Mouse (Mus musculus) hindbrain, embryonic 11.5 days (tissue): ENCODE results near the gene Sirt3. TPM values are rescaled to one million over a fixed set of nuclear protein-coding genes. Genes with fewer than 3 reads are reported as not detected.
A peak's percentile ranks its signal among the peaks of the same experiment; 100 is the strongest.

ENCODE experiments used
- ATAC-seq: fragments of 200-750 bp; cut with Nextera tagmentation; 2 replicates; pipeline ENCODE4 v1.8.0; 2017; ENCODE audit warnings: mild to moderate bottlenecking, moderate TSS enrichment, moderate library complexity; ENCODE audit not compliant: low FRiP score
- DNase-seq: peaks from one replicate; pipeline ENCODE4 v3.0.0-alpha.2; 2015; ENCODE audit warnings: low spot score
- H3K27ac ChIP-seq: fragments of 300-500 bp; sonication (generic); 2 replicates; pipeline ENCODE4 v1.5.1; 2014; ENCODE audit warnings: mild to moderate bottlenecking, low read depth, low read length
- H3K27me3 ChIP-seq: fragments of 300-500 bp; sonication (generic); 2 replicates; pipeline ENCODE4 v1.6.1; 2014; ENCODE audit warnings: mild to moderate bottlenecking, low read length, moderate library complexity, mixed read lengths; ENCODE audit not compliant: control insufficient read depth, insufficient read depth
- H3K36me3 ChIP-seq: fragments of 300-500 bp; sonication (generic); 2 replicates; pipeline ENCODE4 v1.6.1; 2014; ENCODE audit warnings: mild to moderate bottlenecking, low read length, moderate library complexity, mixed read lengths; ENCODE audit not compliant: control insufficient read depth, insufficient read depth
- H3K4me1 ChIP-seq: fragments of 300-500 bp; sonication (generic); replicated peaks from 2 replicates; pipeline ENCODE4 v1.6.1; 2014; ENCODE audit warnings: low read length, mixed read lengths; ENCODE audit not compliant: control insufficient read depth, insufficient read depth
- H3K4me2 ChIP-seq: fragments of 300-500 bp; sonication (generic); replicated peaks from 2 replicates; pipeline ENCODE4 v1.6.1; 2014; ENCODE audit warnings: mild to moderate bottlenecking, low read depth, low read length
- H3K4me3 ChIP-seq: fragments of 300-500 bp; sonication (generic); 2 replicates; pipeline ENCODE4 v1.5.1; 2014; ENCODE audit warnings: low read depth, low read length
- H3K9ac ChIP-seq: fragments of 300-500 bp; sonication (generic); 2 replicates; pipeline ENCODE4 v1.6.1; 2014; ENCODE audit warnings: low read depth, low read length
- H3K9me3 ChIP-seq: fragments of 300-500 bp; sonication (generic); 2 replicates; pipeline ENCODE4 v1.6.1; 2016; ENCODE audit warnings: low read length; ENCODE audit not compliant: control insufficient read depth
- WGBS: fragments of 180-500 bp; shearing (Covaris S2); extraction: QIAGEN DNeasy Blood & Tissue Kit; methylation state at CpG from one replicate; pipeline ENCODE4 v1.1.7; 2014; 5-methylcytosine and 5-hydroxymethylcytosine counted together
- polyA plus RNA-seq: library from polyadenylated mRNA; unstranded; fragments of >200 nt; fragmentation: Nextera tagmentation; extraction: Ambion mirVana; gene quantifications from 2 replicates; pipeline ENCODE4 v1.2.1, GENCODE M21; 2014

The Sirt3 gene
- polyA plus RNA-seq, 1 experiment from 2014 or later: 23.3 TPM

DNA sequence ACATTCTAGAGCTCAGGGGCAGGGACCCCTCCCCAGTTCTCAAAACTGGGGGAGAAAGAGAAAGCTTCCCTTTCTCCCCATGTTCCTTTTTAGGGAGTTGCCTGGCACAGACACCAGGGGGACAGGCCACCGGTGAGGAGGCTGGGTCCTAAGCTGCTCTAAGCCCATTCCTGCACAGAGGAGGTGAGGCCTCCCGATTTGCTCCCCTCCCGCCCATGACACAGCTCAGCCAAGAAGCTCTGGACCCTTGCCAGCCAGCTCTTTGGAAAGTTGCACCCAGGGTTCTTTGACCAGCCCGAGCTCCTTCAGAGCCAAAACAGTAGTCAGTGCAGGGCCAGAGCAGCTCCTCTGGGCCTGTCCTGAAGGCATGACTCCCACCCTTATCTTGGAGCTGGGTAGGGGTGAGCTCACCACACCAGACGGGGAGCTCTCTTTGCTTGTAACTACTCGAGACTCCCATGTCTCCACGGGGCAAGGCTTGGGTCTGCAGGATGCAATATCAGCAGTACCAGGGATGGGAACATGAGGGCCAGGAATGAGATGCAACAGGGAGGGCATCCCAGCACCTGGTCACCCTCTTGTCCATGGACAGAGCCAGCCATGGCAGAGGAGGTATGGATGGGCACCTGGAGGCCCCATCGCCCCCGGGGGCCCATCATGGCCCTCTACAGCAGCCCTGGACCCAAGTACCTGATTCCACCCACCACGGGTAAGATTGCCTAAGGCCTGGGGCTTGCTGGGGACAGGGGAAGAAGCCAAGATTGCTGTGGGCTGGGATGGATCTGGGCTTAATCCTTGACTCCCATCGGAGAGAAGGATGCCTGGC is 34.1 kb downstream of the Sirt3 start, which contains the start of gene Odf3:
Gene Odf3, plus strand, starts transcription at position 51 of the 826 bp plus-strand sequence.
- Histone ChIP-seq H3K9me3 (no peaks in the 10 kb centered on the region), H3K4me3 (no peak within 1 kb of the TSS), H3K27ac (no peak within 1 kb of the TSS), H3K36me3 (no peaks in the 10 kb centered on the region), H3K27me3 (no peaks in the 10 kb centered on the region; the same call in 1 of the 2 replicates), H3K4me1 (no peaks in the 10 kb centered on the region), H3K4me2 (no peak within 1 kb of the TSS), H3K9ac (no peak within 1 kb of the TSS)
- WGBS: 83% methylated on average over 11 of the region's 11 CpGs
- DNase-seq: no peak
- ATAC-seq: no peak

DNA sequence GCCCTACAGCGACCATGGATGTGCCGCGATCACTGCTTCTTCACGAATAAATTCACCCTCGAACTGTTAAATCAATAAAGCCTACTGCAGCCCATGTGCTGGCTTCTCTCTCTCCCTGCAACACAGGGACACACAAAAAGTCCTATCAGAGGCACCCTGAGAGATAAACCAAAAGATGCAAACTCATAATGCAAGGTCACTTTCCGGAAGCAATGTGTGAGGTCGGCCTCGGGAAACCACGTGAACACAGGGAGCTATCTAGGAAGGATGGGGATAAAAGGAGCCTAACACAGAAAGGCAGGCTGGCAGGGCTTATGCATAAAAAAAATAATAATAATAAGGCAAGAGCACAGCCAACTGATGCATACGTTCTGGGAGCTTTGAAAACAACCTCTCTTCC is 35.4 kb downstream of the Sirt3 start:
- H3K9me3 ChIP-seq: no peaks in the 10 kb centered on the region
- H3K27ac ChIP-seq: no peak overlapping the region
- no peaks in the 10 kb centered on the region for H3K4me1 ChIP-seq
- H3K9ac ChIP-seq: no peak overlapping the region
- WGBS: 88% methylated on average over 10 of the region's 10 CpGs
- no peak overlapping the region for H3K4me3 ChIP-seq
- H3K4me2 ChIP-seq: no peak overlapping the region
- no peak for DNase-seq
- no peak for ATAC-seq
- no peaks in the 10 kb centered on the region for H3K36me3 ChIP-seq
- H3K27me3 ChIP-seq: no peaks in the 10 kb centered on the region; the same call in 1 of the 2 replicates

DNA sequence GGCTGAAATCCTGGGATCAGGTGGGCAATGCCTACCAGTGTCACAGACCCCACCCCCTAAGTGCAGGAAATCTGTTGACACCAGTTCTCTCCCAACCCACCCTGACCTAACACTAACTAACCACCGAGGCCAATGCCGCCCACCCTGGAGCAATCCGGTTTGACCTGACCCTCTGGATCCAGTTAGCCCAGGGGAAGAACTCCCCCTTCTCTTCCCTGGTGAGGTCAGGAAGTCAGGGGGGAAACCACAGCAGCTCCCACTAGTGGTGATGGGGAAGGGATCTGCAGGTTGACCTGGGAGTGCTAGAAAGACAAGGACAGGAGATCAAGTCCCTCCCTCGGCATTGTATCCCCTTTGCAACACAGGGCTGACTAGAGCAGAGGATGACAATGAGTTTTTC is 36.4 kb downstream of the Sirt3 start:
- Histone ChIP-seq H3K27ac (no peak overlapping the region), H3K4me2 (no peak overlapping the region), H3K9ac (no peak overlapping the region), H3K4me3 (no peak overlapping the region), H3K9me3 (no peaks in the 10 kb centered on the region), H3K27me3 (no peaks in the 10 kb centered on the region; the same call in 1 of the 2 replicates), H3K4me1 (no peaks in the 10 kb centered on the region), H3K36me3 (no peaks in the 10 kb centered on the region)
- 67% methylated on average over 4 of the region's 4 CpGs for WGBS
- ATAC-seq (no peak), DNase-seq (no peak)

DNA sequence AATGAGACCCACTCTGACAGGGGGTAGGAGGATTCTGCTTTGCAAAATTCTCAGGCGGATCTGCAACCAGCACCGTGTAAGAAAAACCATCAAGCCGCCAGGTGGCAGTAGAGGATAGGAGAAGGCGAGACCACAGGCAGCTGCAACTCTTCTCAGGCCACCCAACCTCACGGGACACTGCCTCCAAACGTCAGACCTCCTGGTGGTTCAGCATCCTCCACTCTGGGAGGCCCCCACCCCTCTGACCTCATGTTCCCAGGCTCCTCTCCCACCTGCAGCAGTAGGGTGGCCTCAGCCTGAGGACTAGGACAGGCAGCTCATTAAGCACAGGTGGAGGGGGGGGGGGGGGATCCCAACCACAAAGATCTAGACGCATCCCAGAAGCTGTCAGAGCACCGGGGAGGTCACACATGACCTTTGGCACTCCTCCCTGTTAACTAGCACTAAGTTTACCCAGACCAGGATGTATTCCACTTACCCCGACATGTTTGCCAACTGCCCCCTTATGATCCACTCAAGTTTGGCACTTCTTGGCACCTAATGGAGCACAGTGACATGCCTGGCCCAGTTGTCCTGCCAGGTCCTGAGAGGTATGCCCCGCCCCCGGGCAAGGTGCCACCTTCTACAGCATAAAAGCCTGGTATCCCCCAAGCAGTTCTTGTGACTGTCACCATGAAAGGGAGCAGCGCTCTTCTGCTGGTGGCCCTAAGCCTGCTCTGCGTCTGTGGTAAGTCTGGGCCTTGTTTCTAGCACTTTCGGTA is 37.0 kb downstream of the Sirt3 start, which contains the start of gene Scgb1c1:
Gene Scgb1c1, plus strand, starts transcription at position 643 of the 761 bp plus-strand sequence.
- H3K9ac ChIP-seq: no peak within 1 kb of the TSS
- no peak within 1 kb of the TSS for H3K27ac ChIP-seq
- WGBS: 34% methylated on average over 14 of the region's 14 CpGs
- H3K4me3 ChIP-seq: no peak within 1 kb of the TSS
- no peaks in the 10 kb centered on the region for H3K9me3 ChIP-seq
- ATAC-seq (peak; percentile 77), DNase-seq (peak; percentile 92)
- no peaks in the 10 kb centered on the region for H3K36me3 ChIP-seq
- H3K27me3 ChIP-seq: no peaks in the 10 kb centered on the region; the same call in 1 of the 2 replicates
- no peaks in the 10 kb centered on the region for H3K4me1 ChIP-seq
- no peak within 1 kb of the TSS for H3K4me2 ChIP-seq

DNA sequence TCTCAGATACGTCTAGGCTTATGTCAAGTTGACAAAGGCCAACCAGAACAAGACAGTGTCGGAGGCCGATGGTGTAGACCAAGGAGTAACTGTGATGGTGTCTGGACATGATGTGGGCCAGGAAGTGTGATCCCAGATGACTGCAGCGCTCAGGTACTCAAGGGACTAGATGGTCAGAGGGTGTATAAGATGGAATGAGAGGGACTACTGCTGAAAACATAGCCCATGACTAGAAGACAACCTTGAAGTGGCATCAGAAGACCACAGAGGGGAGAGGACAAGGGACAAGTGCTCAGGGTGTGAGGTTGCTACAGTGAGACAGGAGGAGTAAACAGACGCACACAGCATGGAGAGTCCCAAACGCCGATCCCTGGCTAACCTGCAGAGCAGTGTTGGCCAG is 38.3 kb downstream of the Sirt3 start:
- H3K4me1 ChIP-seq: no peaks in the 10 kb centered on the region
- no peak overlapping the region for H3K9ac ChIP-seq
- no peaks in the 10 kb centered on the region; the same call in 1 of the 2 replicates for H3K27me3 ChIP-seq
- no peaks in the 10 kb centered on the region for H3K9me3 ChIP-seq
- no peaks in the 10 kb centered on the region for H3K36me3 ChIP-seq
- ATAC-seq (no peak), DNase-seq (no peak)
- no peak overlapping the region for H3K27ac ChIP-seq
- H3K4me3 ChIP-seq: no peak overlapping the region
- no peak overlapping the region for H3K4me2 ChIP-seq
- WGBS: 70% methylated on average over 7 of the region's 7 CpGs

DNA sequence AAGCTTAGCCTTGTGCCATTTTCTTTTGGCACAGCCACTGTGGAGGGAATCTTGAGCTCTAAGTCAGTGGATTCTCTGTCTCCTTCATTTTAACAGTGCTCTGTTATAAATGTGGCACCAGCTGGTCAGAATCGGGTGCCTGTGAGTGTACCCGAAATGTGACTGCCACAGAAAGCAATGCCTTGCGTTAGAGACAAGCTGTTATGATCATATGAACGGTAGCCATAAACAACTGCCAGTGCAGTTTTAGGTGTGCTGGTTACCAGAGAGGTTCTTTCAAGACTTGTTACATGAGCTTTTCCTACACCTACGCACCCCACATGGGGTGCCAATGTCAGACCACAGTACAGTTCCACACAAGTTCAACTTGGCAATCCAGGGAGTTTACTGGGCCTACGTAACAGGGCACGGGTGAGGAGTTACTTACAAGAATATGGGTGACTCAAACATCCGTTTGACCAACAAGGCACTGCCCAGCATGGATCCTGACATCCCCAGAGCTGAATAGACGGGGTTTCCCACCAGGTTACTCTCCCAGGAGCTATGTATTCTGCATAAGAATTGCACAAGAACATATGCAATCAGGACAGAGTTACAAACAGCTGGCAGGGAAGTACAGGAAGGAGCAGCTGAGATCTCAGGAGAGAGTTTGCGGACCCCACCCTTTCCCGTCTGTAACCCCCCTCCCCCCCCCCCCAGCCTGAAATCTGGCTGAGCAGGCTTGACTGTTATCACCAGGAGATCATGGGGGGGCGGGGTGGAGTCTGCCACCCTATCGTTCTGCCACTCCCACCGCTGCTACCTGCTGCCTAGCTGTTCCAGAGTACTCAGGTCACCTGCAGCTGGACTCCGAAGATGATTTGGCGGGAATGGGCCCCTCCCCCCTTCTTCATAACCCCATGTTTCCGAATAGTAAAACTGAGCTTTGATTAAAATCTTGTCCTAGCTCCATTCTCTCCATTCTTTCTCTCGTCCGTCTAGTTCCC is 41.1 kb downstream of the Sirt3 start:
- H3K4me2 ChIP-seq: no peak overlapping the region
- H3K27ac ChIP-seq: no peak overlapping the region
- 39% methylated on average over 19 of the region's 19 CpGs for WGBS
- no peaks in the 10 kb centered on the region for H3K9me3 ChIP-seq
- H3K36me3 ChIP-seq: no peaks in the 10 kb centered on the region
- H3K9ac ChIP-seq: no peak overlapping the region
- H3K4me1 ChIP-seq: no peaks in the 10 kb centered on the region
- no peak for ATAC-seq
- no peak overlapping the region for H3K4me3 ChIP-seq
- no peaks in the 10 kb centered on the region; the same call in 1 of the 2 replicates for H3K27me3 ChIP-seq
- DNase-seq: no peak

DNA sequence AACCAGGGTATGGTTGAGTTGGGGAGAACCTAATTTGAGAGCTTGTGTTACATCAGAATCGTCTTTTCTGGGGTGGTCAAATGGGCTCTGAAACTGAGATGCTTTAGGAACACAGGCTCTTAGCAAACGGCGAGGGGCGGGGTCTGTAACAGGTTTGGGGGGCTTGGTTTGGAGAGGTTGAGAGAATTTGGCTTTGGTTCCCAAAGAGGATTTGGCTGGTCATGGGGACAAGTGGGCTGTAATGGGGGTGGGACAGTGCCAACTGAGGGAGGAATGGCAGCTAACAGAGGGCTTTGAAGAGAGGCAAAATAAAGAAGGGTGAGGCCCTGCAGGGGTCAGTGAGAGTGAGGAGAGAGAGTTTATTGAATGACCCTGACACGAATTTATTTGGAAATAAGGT is 42.6 kb downstream of the Sirt3 start:
- 70% methylated on average over 5 of the region's 5 CpGs for WGBS
- Histone ChIP-seq H3K4me3 (no peak overlapping the region), H3K36me3 (no peaks in the 10 kb centered on the region), H3K27me3 (no peaks in the 10 kb centered on the region; the same call in 1 of the 2 replicates), H3K4me1 (no peaks in the 10 kb centered on the region), H3K9me3 (no peaks in the 10 kb centered on the region), H3K4me2 (no peak overlapping the region), H3K9ac (no peak overlapping the region), H3K27ac (no peak overlapping the region)
- ATAC-seq: no peak
- DNase-seq: no peak
